Mouse (Mus musculus) E14TG2a.4 (cell line): ENCODE measurements around the gene Hist4h4.

Experiments
- CTCF ChIP-seq: conservative IDR thresholded peaks from 2 replicates; pipeline ENCODE4 v1.5.1; 2014; ENCODE audit warnings: low read length
- NANOG ChIP-seq: IDR thresholded peaks from 2 replicates; pipeline ENCODE4 v1.6.1; 2014; ENCODE audit warnings: borderline replicate concordance, low read length, mixed read lengths

DNA sequence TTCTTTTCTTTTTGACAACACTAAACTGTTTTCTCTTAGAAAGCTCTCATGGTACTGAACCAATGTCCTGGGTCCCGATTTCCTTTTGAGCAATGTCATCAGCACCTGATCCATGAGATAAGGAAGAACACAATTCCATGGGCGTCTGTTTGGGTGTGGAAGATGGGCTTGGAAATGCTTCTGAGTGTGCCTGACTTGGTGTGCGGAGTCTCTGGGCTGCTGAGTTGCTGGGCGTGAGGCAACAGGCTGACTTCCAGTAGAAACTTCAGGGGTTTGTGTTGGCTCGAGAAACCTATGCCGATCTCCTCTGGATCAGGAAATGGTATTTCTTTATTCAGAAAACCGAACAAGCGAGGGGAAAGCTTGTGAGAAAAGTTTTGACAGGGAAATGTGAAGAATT lies 35.1 kb downstream of the Hist4h4 start:
- TF ChIP-seq CTCF (no peak), NANOG (no peak)
